Mouse (Mus musculus): ENCODE results near the gene Gm49318. TPM values are rescaled to one million over a fixed set of nuclear protein-coding genes. Genes with fewer than 3 reads are reported as not detected.

The Gm49318 gene
- polyA plus RNA-seq, 1 experiment, result not detected

DNA sequence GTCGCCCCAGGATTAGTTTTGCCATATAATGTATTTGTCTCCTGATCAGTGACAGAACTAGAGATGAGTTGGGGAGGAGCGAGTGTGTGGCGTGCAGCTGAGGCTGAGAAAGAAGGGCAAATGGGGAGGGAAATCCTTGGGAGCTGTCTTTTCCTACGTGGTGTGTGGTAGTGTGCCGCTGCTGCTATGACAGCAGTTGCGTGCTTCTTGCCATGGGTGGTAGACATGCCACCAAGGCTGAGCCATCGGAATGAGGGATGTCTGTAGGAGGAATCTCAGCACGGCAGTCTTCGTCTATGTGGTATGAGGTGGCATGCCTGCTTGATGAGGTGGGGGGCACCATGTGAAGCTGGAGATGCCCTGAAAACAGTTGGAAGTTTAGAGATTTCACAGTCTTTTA lies 40.7 kb downstream of the Gm49318 start:
- no peak overlapping the region for H3K4me3 ChIP-seq
- no peak overlapping the region for H3ac ChIP-seq (ENCODE audit: control insufficient read depth, insufficient read length)
- peaks cover 46% of the 10 kb centered on the region for H3K27me3 ChIP-seq (ENCODE audit: control insufficient read depth, insufficient read depth, insufficient read length)
- no peaks in the 10 kb centered on the region for H3K36me3 ChIP-seq (ENCODE audit: control insufficient read depth, insufficient read depth)
- H3K4me2 ChIP-seq (ENCODE audit: low read depth), result no peak overlapping the region
- TF ChIP-seq SRF (IDR thresholded peaks at IDR 0.05; ENCODE audit: control insufficient read depth, insufficient read length, low read depth), result no peak
- TF ChIP-seq MYOG (IDR thresholded peaks at IDR 0.05; ENCODE audit: control insufficient read depth in 1 of 3, insufficient read depth in 1 of 3, insufficient read length in 2 of 3, low read depth in 2 of 3), result no peak
- TF ChIP-seq POLR2A (IDR thresholded peaks at IDR 0.05; ENCODE audit: insufficient read length, low read depth), result no peak
- no peak for TF ChIP-seq MYOD1 (IDR thresholded peaks at IDR 0.05; ENCODE audit: control insufficient read depth in 1 of 3, insufficient read length in 2 of 3, low read depth in 2 of 3)
- no peak for TF ChIP-seq USF1 (IDR thresholded peaks at IDR 0.05; ENCODE audit: low read depth)
- no peak for TF ChIP-seq REST (IDR thresholded peaks at IDR 0.05; ENCODE audit: insufficient read depth, insufficient read length)
- no peak for TF ChIP-seq E2F4 (IDR thresholded peaks at IDR 0.05; ENCODE audit: insufficient read depth)
- TF ChIP-seq CEBPB (IDR thresholded peaks at IDR 0.05; ENCODE audit: insufficient read depth, poor library complexity, severe bottlenecking), result no peak
- no peak for TF ChIP-seq TCF3 (IDR thresholded peaks at IDR 0.05; ENCODE audit: insufficient read length, low read depth)
- no peak for TF ChIP-seq POLR2AphosphoS2 (IDR thresholded peaks at IDR 0.05; ENCODE audit: insufficient read length, low read depth)
- no peak for TF ChIP-seq TCF12 (IDR thresholded peaks at IDR 0.05; ENCODE audit: insufficient read depth, poor library complexity, severe bottlenecking)
- no peak for TF ChIP-seq MAX (IDR thresholded peaks at IDR 0.05; ENCODE audit: low read depth)
- H3K79me2 ChIP-seq (ENCODE audit: control insufficient read depth, insufficient read depth), result no peaks in the 10 kb centered on the region

GRCm38 (mm10) chr9:22028467-22028866 lies 42.6 kb downstream of the Gm49318 start:
- H3K79me2 ChIP-seq (ENCODE audit: control insufficient read depth, insufficient read depth), result no peaks in the 10 kb centered on the region
- no peaks in the 10 kb centered on the region for H3K36me3 ChIP-seq (ENCODE audit: control insufficient read depth, insufficient read depth)
- no peak overlapping the region for H3K4me3 ChIP-seq
- TF ChIP-seq SRF (IDR thresholded peaks at IDR 0.05; ENCODE audit: control insufficient read depth, insufficient read length, low read depth) (no peak), E2F4 (IDR thresholded peaks at IDR 0.05; ENCODE audit: insufficient read depth) (no peak), USF1 (IDR thresholded peaks at IDR 0.05; ENCODE audit: low read depth) (no peak), REST (IDR thresholded peaks at IDR 0.05; ENCODE audit: insufficient read depth, insufficient read length) (no peak), MAX (IDR thresholded peaks at IDR 0.05; ENCODE audit: low read depth) (no peak), POLR2AphosphoS2 (IDR thresholded peaks at IDR 0.05; ENCODE audit: insufficient read length, low read depth) (no peak), TCF3 (IDR thresholded peaks at IDR 0.05; ENCODE audit: insufficient read length, low read depth) (no peak), POLR2A (IDR thresholded peaks at IDR 0.05; ENCODE audit: insufficient read length, low read depth) (no peak), CEBPB (IDR thresholded peaks at IDR 0.05; ENCODE audit: insufficient read depth, poor library complexity, severe bottlenecking) (no peak)
- H3K27me3 ChIP-seq (ENCODE audit: control insufficient read depth, insufficient read depth, insufficient read length), result peaks cover 36% of the 10 kb centered on the region
- H3K4me2 ChIP-seq (ENCODE audit: low read depth), result no peak overlapping the region
- no peak overlapping the region for H3ac ChIP-seq (ENCODE audit: control insufficient read depth, insufficient read length)

DNA sequence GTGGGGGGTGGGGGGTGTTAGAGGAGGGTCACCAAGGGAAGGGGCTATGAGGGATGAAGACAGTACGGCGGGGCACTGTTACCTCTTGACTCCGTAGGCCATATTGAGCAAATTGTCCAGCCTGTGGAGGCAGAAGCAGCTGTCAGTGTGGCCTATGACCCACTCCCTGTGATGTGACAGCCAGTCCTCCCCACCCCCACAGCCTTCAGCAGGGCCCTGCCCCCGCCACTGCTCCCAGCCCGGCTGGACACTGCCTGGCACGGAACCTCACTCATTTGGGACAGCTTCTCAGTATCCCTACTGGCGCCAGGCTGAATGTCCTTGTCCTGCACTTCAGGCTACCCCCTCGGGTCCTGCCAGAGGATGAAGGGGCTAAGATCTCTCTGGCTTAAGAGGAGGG lies 46.5 kb downstream of the Gm49318 start:
- Histone ChIP-seq H3ac (ENCODE audit: control insufficient read depth, insufficient read length) (no peak overlapping the region), H3K79me2 (ENCODE audit: control insufficient read depth, insufficient read depth) (no peaks in the 10 kb centered on the region), H3K4me2 (ENCODE audit: low read depth) (no peak overlapping the region), H3K4me3 (no peak overlapping the region), H3K36me3 (ENCODE audit: control insufficient read depth, insufficient read depth) (no peaks in the 10 kb centered on the region), H3K27me3 (ENCODE audit: control insufficient read depth, insufficient read depth, insufficient read length) (peaks cover 14% of the 10 kb centered on the region)
- TF ChIP-seq MAX (IDR thresholded peaks at IDR 0.05; ENCODE audit: low read depth) (no peak), E2F4 (IDR thresholded peaks at IDR 0.05; ENCODE audit: insufficient read depth) (no peak), MYOD1 (IDR thresholded peaks at IDR 0.05; ENCODE audit: control insufficient read depth in 1 of 3, insufficient read length in 2 of 3, low read depth in 2 of 3) (peak in 2 of 3 experiments; percentile 6 to 87), TCF3 (IDR thresholded peaks at IDR 0.05; ENCODE audit: insufficient read length, low read depth) (no peak), POLR2AphosphoS2 (IDR thresholded peaks at IDR 0.05; ENCODE audit: insufficient read length, low read depth) (no peak), SRF (IDR thresholded peaks at IDR 0.05; ENCODE audit: control insufficient read depth, insufficient read length, low read depth) (no peak), CEBPB (IDR thresholded peaks at IDR 0.05; ENCODE audit: insufficient read depth, poor library complexity, severe bottlenecking) (no peak), REST (IDR thresholded peaks at IDR 0.05; ENCODE audit: insufficient read depth, insufficient read length) (no peak), MYOG (IDR thresholded peaks at IDR 0.05; ENCODE audit: control insufficient read depth in 1 of 3, insufficient read depth in 1 of 3, insufficient read length in 2 of 3, low read depth in 2 of 3) (peak in 2 of 3 experiments; percentile 5 to 57)

DNA sequence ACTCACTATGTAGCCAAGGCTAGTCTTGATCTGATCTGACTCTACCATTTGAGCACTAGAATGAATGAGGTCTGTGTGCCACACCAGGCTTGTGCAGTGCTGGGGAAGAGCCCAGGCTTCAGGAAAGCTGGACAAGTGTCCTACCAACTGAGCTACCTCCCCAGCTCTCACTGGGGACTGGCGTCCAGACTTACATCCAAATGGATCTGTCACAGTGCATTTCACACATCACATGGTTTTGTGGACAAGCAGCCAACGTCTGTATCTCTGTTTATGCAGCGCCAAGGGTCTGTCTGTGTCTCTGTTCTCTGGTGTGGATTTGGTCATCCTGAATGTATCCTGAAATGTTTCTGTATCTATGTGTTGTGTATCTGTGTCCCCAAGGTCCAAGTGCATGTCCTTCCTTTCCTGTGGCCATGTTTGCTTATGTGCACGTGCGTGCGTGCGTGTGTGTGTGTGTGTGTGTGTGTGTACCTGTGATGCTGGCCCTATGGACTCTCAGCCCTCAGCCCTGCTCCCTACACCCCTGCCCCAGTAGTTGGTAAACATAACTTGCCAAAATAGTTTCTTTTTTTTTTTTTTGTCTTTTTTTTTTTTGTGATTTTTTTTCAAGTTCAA lies 53.7 kb downstream of the Gm49318 start:
- no peaks in the 10 kb centered on the region for H3K79me2 ChIP-seq (ENCODE audit: control insufficient read depth, insufficient read depth)
- no peak overlapping the region for H3ac ChIP-seq (ENCODE audit: control insufficient read depth, insufficient read length)
- no peak overlapping the region for H3K4me3 ChIP-seq
- no peak overlapping the region for H3K4me2 ChIP-seq (ENCODE audit: low read depth)
- no peaks in the 10 kb centered on the region for H3K27me3 ChIP-seq (ENCODE audit: control insufficient read depth, insufficient read depth, insufficient read length)
- TF ChIP-seq CEBPB (IDR thresholded peaks at IDR 0.05; ENCODE audit: insufficient read depth, poor library complexity, severe bottlenecking) (no peak), MYOG (IDR thresholded peaks at IDR 0.05; ENCODE audit: control insufficient read depth in 1 of 3, insufficient read depth in 1 of 3, insufficient read length in 2 of 3, low read depth in 2 of 3) (no peak), SRF (IDR thresholded peaks at IDR 0.05; ENCODE audit: control insufficient read depth, insufficient read length, low read depth) (no peak), MYOD1 (IDR thresholded peaks at IDR 0.05; ENCODE audit: control insufficient read depth in 1 of 3, insufficient read length in 2 of 3, low read depth in 2 of 3) (no peak), POLR2A (IDR thresholded peaks at IDR 0.05; ENCODE audit: insufficient read length, low read depth) (no peak), TCF3 (IDR thresholded peaks at IDR 0.05; ENCODE audit: insufficient read length, low read depth) (no peak), POLR2AphosphoS2 (IDR thresholded peaks at IDR 0.05; ENCODE audit: insufficient read length, low read depth) (no peak), USF1 (IDR thresholded peaks at IDR 0.05; ENCODE audit: low read depth) (no peak), MAX (IDR thresholded peaks at IDR 0.05; ENCODE audit: low read depth) (no peak), REST (IDR thresholded peaks at IDR 0.05; ENCODE audit: insufficient read depth, insufficient read length) (no peak), TCF12 (IDR thresholded peaks at IDR 0.05; ENCODE audit: insufficient read depth, poor library complexity, severe bottlenecking) (no peak), E2F4 (IDR thresholded peaks at IDR 0.05; ENCODE audit: insufficient read depth) (no peak)
- H3K36me3 ChIP-seq (ENCODE audit: control insufficient read depth, insufficient read depth), result no peaks in the 10 kb centered on the region

All from myocyte (in vitro differentiated cells).